Mouse (Mus musculus) left cerebral cortex, adult 8-10 months (tissue): ENCODE measurements at regions not wholly inside any gene's neighbourhood (a gene's known extent, or its start where the extent isn't known, plus 50 kb on each side); places are given as distances from the start of the nearest gene placed in this dataset.

Experiments used
- DNase-seq, 2 experiments: peaks; one replicate each; pipeline ENCODE4 v3.0.0; 2022; ENCODE audit warnings: low spot score in 2 of 2

DNA sequence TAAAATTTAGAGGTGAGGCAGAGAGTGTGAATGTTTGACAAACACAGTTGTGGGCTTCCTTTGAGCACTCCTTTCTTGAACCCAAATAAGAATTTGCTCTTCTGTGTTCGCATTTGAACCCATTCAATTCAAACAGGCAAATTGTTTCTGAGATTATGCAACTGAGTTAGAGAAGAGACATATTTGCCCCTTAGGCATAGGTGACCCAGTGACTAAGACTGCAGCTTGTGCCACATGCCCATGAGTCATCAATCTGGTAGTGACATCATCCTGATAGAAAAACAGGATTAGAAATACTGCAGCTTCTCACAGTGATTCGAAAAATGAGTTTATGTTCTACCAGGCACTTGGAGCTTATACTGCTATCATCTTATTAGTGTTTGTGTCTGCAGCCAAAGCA is 67.2 kb downstream of the Zfp622 start:
- no peak for DNase-seq

DNA sequence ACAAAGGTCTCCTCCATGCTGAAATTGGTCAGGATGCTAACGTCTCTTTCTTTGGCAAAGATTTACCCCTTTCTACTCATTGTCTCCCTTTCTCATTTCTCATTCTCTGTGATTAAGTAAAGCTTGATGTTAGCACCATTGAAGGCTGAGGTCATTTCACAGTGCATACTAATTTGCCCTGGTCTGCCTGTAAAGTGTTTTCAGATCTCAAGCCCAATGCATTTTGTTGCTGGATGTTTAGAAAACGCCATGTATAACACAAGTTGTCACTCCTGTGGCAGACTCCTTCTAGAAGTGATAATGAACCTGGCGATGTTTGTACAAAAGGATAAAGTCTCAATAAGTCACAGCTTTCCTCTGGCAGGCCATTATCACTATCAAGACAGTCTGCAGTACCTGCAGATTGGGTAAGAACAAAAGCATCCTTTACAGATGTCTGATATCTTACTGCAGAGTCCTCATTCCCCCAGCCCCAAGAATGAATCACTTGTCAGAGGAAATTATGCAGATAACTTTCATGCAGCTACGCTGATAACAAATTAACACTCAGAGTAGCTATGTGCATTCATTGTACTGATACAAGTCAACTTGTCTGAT is 68.7 kb downstream of the Zfp622 start:
- DNase-seq, result no peak

DNA sequence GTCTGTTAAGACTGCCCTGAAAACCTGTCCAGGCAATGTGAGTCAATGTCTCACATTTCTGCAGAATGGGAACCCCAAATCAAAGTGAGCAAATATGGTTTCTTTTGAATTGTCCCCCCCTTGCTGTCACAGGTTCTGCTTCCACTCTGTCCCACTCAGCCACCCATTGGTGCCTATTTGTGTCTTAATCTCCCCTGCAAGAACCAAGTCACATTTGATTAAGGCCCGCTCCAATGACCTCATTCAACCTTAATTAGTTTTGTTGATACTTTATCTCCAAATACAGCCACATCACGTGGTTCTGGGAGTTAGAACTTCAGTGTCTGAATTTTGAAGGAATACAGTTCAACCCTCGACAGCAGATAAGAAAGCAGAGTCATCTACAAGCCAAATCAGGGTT is 73.9 kb downstream of the Zfp622 start:
- no peak for DNase-seq

DNA sequence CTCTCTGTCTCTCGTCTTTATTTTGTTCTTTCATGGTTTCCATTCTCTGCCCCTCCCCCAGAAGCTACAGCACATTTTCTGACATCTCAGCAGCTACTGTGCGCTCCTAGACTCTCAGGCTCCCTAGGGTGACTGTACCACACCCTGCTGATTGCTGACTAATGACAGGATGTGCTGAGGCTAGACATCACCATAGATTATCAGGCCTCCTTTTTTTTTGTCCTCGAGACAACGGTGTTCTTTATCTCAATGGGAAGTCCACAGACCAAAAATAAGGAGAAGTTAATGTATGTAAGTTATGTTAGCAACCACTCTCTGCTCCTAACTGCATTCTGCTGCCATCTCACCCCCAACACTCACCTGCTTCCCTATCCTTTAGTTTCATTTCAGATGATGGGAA is 116.0 kb downstream of the Zfp622 start:
- no peak for DNase-seq

DNA sequence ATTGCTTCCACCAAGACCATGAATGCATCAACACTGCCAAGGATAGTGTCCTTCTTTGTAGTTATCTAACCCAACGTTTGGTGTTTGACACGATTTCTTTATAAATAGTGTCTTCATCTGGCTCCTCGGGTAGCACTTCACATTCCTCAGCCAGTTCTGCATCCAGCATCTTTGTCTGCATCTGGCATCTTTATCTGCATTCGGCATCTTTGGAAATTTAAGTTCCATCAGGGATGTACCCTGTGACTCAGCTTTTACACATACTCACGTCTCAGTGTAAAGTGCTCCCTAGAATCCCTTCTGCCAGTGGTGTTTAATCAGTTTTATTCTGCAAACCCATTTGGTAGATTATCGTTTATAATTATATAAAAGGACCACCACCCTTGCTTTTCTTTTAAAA is 123.8 kb downstream of the Zfp622 start:
- DNase-seq, result peak in 1 of 2 experiments; percentile 7

DNA sequence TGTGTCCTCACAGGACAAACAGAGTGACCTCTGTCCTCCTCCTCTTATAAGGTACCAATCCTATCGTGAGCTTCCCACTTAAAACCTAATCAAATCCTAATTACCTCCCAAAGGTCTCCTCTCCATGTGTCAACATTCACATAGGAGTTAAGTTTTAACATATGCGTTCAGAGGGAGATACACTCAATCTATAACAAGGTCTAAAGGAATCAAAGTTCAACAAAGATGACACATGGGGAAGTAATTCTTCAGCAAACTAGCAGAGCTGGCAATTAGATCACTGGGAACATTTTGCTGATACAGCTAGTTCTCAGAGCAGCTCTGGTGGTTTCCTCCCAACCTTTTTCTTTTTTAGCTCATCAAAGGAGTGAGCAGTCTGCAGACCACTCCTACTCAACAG is 160.0 kb downstream of the Zfp622 start:
- DNase-seq, result no peak

DNA sequence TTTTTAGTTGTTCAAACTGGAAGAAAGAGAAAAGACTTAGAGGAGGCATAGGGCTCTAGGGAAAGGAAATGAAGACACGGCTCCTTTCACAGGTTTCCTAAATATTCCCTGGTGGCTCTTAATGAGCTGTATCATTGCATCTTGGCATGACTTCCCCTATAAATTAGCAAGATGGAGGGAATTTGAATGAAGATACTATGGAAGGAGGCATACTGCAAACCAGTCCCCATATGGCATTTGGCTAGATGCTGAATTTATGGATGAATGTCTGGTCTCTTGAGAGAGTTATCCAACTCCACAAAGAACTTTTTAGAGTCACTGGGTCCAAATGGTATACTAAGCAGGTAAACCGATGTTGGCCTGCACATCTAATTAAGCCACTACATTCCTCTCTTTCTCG is 150.3 kb upstream of the March11 start:
- no peak for DNase-seq

DNA sequence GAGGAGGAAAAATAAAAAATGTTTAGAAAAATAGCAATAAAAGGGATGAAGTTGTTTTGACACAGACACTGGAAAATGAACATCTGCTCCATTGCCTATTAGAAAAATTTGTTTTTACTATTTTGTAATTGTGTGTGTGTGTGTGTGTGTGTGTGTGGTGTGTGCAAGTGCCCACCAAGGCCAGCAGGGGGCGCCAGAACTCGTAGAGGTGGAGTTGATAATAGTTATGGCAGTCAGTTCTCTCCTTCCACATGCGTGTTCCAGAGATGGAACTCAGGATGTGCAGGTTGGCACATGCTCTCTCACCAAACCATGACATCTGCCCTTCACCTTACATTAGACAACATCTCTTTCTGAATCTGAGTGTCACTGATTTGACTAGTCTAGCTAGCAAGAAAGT is 123.9 kb upstream of the March11 start:
- no peak for DNase-seq

DNA sequence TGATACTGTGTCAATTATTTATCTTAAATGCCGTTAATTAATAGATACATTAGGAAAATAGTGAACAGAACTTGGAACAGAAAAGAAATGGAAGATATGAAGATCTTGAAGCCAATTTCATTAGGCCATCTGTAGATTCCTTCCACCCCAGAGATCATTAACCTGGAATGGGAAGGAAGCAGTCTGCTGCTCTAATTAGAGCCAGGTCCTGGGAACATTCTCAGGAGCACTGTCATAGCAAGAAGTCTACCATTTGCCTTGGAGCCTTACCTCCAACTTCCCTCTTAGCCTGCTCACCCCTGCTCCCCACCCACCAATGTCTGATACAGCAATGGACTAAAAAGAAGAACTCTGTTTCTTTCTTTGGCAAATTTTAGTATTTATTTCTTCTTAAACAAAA is 113.3 kb upstream of the March11 start:
- no peak for DNase-seq

DNA sequence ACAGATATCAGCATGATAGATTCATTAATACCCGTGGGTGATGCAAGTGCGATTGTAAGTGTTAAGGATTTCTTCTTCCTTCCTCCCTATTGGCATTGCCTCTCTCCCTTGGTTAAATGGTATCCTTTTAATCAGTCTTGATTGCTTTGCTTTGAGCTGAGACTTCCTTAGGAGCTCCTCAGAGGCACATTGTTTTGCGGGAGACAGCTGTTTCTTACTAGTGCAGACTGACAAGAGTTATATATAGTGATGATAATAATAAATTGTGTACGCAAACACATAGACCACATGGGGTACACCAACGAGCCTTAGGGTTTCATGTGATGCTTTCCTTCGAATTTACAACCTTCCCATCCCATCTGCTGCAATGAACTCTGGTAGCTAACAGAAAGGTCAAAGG is 102.0 kb upstream of the March11 start:
- DNase-seq, result no peak

DNA sequence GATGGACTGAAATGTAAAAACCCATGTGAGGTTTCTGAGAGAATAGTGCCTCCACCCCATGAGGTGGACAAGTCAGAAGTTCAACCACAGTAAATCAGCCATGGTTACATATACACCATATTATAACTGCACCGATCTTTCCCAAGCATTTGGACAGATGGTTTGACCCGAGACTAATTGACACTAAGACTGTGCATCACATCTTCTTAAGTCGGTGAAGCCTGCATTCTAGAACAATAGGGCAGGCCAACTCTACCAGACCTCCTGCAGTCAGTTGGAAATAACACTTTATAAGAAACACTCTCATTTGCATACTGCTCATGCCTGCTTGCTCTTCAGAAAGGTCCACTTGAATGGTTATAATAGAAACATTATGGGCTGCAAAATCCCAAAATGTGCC is 88.0 kb upstream of the March11 start:
- DNase-seq, result no peak

DNA sequence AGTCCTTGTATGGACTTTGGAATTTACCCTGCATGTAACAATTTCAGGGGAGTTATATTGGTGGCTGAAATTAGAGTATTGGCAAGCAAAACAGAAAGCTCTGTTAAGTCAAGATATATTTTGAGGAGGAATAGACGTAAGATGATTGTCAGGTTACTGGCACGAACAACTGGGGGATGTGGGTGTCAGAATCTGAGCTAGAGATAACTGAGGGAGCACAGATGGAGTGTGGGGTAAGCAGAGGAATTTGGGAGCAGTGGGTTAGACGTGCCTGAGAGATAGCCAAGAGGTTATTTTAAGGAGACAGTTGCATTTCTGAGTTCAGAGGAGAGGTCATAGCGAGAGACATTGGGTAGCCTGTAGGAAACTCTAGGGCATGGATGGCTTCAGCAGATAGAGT is 80.2 kb upstream of the March11 start:
- no peak for DNase-seq
